Mouse (Mus musculus): Measurements from ENCODE around the gene Agfg1.

Agfg1 gene

GRCm38 (mm10) chr1:82839296-82839613, at the start of gene Agfg1:
TSS of gene Agfg1 (plus strand) at chr1:82839483.
- DNase-seq (ENCODE audit: low read depth, low spot score) = peak; percentile 98

- no peak for DNase-seq (ENCODE audit: low read depth, low spot score)
Measured at GRCm38 (mm10) chr1:82791105-82791504, 48.2 kb upstream of the Agfg1 start.

GRCm38 (mm10) chr1:82792238-82792637, 47.0 kb upstream of the Agfg1 start:
- DNase-seq (ENCODE audit: low read depth, low spot score) = no peak

- DNase-seq (ENCODE audit: low read depth, low spot score) = no peak
Measured at GRCm38 (mm10) chr1:82793110-82793509, 46.2 kb upstream of the Agfg1 start.

DNA sequence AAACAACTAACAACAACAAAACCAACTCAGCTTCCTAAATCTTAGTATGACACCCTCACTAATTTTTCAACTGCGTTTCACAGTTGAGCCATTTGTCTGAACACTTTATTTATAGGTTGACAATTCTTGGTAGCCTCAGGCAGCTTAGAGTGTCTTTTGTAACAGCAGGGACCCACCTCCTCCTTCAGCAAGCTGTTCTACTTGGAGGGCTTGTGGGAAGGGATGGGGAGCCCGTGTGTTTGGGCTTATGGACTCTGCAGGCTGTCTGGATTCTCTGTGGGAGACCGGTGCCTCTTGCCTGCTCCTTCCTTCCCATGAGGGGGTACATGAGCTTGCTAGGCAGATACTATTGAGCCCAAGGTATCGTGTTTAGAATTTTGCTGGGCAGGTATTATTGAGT, 45.3 kb upstream of the Agfg1 start:
- DNase-seq (ENCODE audit: low read depth, low spot score) = no peak

GRCm38 (mm10) chr1:82795211-82795610, 44.1 kb upstream of the Agfg1 start:
- no peak for DNase-seq (ENCODE audit: low read depth, low spot score)

GRCm38 (mm10) chr1:82795702-82796443, 43.4 kb upstream of the Agfg1 start:
- DNase-seq (ENCODE audit: low read depth, low spot score) = no peak

GRCm38 (mm10) chr1:82797088-82797487, 42.2 kb upstream of the Agfg1 start:
- DNase-seq (ENCODE audit: low read depth, low spot score) = no peak

DNA sequence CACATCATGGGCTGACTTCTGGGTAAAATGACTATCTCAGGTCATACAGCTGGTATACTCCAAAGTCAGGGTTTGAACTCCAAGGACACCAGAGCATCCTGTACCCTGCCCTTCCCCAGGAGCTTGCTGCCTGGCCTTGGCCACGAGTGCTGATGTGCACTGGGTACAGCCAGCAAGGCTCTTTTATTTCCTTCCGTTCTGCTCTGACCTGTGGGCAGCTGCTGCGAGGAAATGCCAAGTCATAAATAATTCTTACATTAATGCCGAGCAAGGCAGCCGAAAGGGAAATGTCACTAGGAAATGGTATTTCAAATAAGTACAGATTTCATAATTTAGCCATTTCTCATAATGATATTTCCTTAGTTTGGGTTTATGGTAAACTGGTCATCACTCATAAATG, 41.0 kb upstream of the Agfg1 start:
- DNase-seq (ENCODE audit: low read depth, low spot score) = no peak

DNA sequence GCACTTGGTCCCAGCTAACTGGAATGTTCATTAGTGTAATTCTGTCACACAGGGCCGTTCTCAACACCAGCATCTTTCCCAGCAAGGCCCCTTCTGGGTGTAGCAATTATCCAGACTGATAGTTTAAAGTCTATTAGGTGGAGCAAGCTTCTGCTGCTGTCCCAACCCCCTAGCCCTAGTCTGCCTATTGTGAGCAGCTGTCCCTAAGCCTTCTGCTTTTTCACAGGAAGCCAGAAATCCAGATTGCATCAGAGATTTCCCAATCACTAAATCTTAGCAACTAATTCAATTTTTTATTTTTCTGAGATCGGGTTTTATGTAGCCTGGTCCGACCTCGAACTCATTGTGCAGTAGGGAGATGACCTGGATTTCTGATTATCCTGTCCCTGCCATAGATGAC, 40.4 kb upstream of the Agfg1 start:
- DNase-seq (ENCODE audit: low read depth, low spot score) = no peak

GRCm38 (mm10) chr1:82801105-82801783, 38.0 kb upstream of the Agfg1 start:
- no peak for DNase-seq (ENCODE audit: low read depth, low spot score)

GRCm38 (mm10) chr1:82803608-82804007, 35.7 kb upstream of the Agfg1 start:
- DNase-seq (ENCODE audit: low read depth, low spot score) = peak; percentile 81

- DNase-seq (ENCODE audit: low read depth, low spot score) = no peak
Measured at GRCm38 (mm10) chr1:82804059-82804458, 35.2 kb upstream of the Agfg1 start.

DNA sequence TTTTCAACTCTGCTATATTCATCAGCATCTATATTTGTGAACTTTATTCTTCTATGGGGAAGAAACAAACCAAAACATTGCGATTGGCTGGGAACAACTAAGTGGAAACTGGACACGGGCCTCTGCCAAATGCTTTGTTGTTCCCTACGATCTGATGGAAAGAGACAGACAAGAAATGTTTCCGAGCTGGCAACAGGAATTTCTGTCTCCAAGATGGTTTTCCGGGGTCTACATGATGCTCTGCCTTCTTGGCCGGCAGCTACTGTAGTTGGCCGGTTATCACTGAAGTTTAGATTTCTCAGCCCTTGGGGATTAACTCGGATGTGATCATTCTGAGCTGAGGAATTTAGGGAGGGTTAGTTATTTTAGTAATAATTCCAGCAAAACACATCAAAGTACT, 32.9 kb upstream of the Agfg1 start:
- DNase-seq (ENCODE audit: low read depth, low spot score) = no peak

DNA sequence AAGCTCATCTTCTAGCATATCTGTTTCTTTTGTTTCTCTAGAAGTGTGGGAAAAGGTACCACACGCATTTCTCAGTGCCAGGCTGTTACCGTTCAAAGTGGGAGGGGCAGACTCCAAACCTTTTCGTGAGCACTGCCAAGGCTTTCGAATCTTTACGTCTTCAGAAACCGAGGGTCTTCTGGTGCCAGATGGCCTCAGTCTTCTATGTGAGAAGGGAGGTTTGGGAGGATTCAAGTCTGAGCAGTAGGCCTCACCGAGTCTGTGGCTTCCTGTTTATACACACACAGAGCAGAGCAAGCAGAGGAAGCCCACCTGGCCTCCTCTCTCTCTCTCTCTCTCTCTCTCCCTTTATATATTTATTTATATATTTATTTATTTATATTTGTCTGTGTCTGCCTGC, 32.1 kb upstream of the Agfg1 start:
- no peak for DNase-seq (ENCODE audit: low read depth, low spot score)

GRCm38 (mm10) chr1:82808564-82808963, 30.7 kb upstream of the Agfg1 start:
- DNase-seq (ENCODE audit: low read depth, low spot score) = no peak

GRCm38 (mm10) chr1:82811766-82812165, 27.5 kb upstream of the Agfg1 start:
- no peak for DNase-seq (ENCODE audit: low read depth, low spot score)

- no peak for DNase-seq (ENCODE audit: low read depth, low spot score)
Measured at GRCm38 (mm10) chr1:82815941-82816716, 23.2 kb upstream of the Agfg1 start.

- DNase-seq (ENCODE audit: low read depth, low spot score) = peak; percentile 27
Measured at GRCm38 (mm10) chr1:82819366-82819765, 19.9 kb upstream of the Agfg1 start.

GRCm38 (mm10) chr1:82820179-82820578, 19.1 kb upstream of the Agfg1 start:
- DNase-seq (ENCODE audit: low read depth, low spot score) = peak; percentile 86

DNA sequence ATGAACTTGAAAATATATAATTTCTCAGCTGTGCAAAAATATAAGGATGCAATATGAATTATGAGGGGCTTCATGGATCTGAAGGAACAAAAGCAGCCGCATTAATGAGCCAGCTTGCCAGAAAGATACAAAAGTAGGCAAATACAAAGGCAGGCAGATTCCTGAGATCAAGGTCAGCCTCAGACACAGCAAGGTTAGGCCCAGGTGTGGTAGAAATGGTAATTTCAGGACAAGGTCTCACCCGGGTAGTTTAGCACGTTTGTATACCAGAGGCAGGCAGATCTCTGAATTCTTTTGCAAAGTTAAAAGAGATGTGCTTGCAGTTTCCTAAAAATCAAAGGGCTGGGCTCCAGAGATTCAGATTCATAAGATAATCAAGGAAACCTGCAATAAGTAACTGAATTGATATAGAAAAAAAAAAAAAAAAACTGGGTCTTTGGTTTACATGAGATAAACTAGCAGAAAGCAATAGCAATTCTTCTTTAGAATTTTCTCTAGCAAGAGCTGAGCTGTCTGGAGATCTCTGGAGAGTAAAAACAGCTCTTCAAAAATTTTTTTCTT, 18.6 kb upstream of the Agfg1 start:
- DNase-seq (ENCODE audit: low read depth, low spot score) = peak; percentile 84

- no peak for DNase-seq (ENCODE audit: low read depth, low spot score)
Measured at GRCm38 (mm10) chr1:82821846-82822245, 17.4 kb upstream of the Agfg1 start.

Data from ZHBTc4 (cell line).